Mouse (Mus musculus) embryonic facial prominence, embryonic 15.5 days (tissue): ENCODE measurements at regions not wholly inside any gene's neighbourhood (a gene's known extent, or its start where the extent isn't known, plus 50 kb on each side); places are given as distances from the start of the nearest gene placed in this dataset.

Source experiments
- ATAC-seq: fragments of 200-750 bp; cut with Nextera tagmentation; 2 replicates; pipeline ENCODE4 v1.8.0; 2017; ENCODE audit warnings: low read depth, moderate TSS enrichment; ENCODE audit not compliant: insufficient number of reproducible peaks, low FRiP score, low TSS enrichment
- H3K27ac ChIP-seq: fragments of 300-500 bp; sonication (generic); replicated peaks from 2 replicates; pipeline ENCODE4 v1.5.1; 2015; ENCODE audit warnings: mild to moderate bottlenecking, inconsistent platforms
- H3K27me3 ChIP-seq: fragments of 300-500 bp; sonication (generic); 2 replicates; pipeline ENCODE4 v1.6.1; 2015; ENCODE audit warnings: inconsistent platforms
- H3K36me3 ChIP-seq: fragments of 300-500 bp; sonication (generic); 2 replicates; pipeline ENCODE4 v1.6.1; 2015; ENCODE audit warnings: mild to moderate bottlenecking, inconsistent platforms
- H3K4me1 ChIP-seq: fragments of 300-500 bp; sonication (generic); 2 replicates; pipeline ENCODE4 v1.6.1; 2015; ENCODE audit warnings: inconsistent platforms
- H3K4me2 ChIP-seq: fragments of 300-500 bp; sonication (generic); replicated peaks from 2 replicates; pipeline ENCODE4 v1.6.1; 2015; ENCODE audit warnings: mild to moderate bottlenecking, inconsistent platforms
- H3K4me3 ChIP-seq: fragments of 300-500 bp; sonication (generic); replicated peaks from 2 replicates; pipeline ENCODE4 v1.5.1; 2015; ENCODE audit warnings: mild to moderate bottlenecking, inconsistent platforms
- H3K9ac ChIP-seq: fragments of 300-500 bp; sonication (generic); 2 replicates; pipeline ENCODE4 v1.6.1; 2015; ENCODE audit warnings: inconsistent platforms
- H3K9me3 ChIP-seq: fragments of 300-500 bp; sonication (generic); replicated peaks from 2 replicates; pipeline ENCODE4 v1.6.1; 2016; ENCODE audit warnings: inconsistent platforms
- WGBS: fragments of 180-500 bp; shearing (Covaris S2); methylation state at CpG from one replicate; pipeline ENCODE4 v1.1.7; 2015; 5-methylcytosine and 5-hydroxymethylcytosine counted together

GRCm38 (mm10) chr12:39840179-39840578 is 197.6 kb downstream of the Arl4a start:
- ATAC-seq, result no peak
- 71% methylated on average over 1 of the region's 1 CpGs for WGBS

GRCm38 (mm10) chr12:39831079-39831478 is 206.7 kb downstream of the Arl4a start:
- ATAC-seq, result no peak
- Histone ChIP-seq H3K9ac (no peak overlapping the region), H3K4me2 (no peak overlapping the region), H3K27ac (no peak overlapping the region), H3K4me1 (no peaks in the 10 kb centered on the region), H3K4me3 (no peak overlapping the region), H3K36me3 (no peaks in the 10 kb centered on the region), H3K27me3 (no peaks in the 10 kb centered on the region), H3K9me3 (no peaks in the 10 kb centered on the region)
- 74% methylated on average over 7 of the region's 7 CpGs for WGBS

More at GRCm38 (mm10) chr12:39840179-39840578, 197.6 kb downstream of the Arl4a start:
- no peak overlapping the region for H3K4me3 ChIP-seq
- H3K27ac ChIP-seq, result no peak overlapping the region
- H3K4me1 ChIP-seq, result no peaks in the 10 kb centered on the region
- H3K9ac ChIP-seq, result no peak overlapping the region
- no peaks in the 10 kb centered on the region for H3K9me3 ChIP-seq
- H3K27me3 ChIP-seq, result no peaks in the 10 kb centered on the region
- no peak overlapping the region for H3K4me2 ChIP-seq
- no peaks in the 10 kb centered on the region for H3K36me3 ChIP-seq

GRCm38 (mm10) chr12:39830530-39830929 is 207.3 kb downstream of the Arl4a start:
- H3K4me2 ChIP-seq, result no peak overlapping the region
- ATAC-seq, result no peak
- WGBS, result 74% methylated on average over 4 of the region's 4 CpGs
- no peak overlapping the region for H3K4me3 ChIP-seq
- H3K9me3 ChIP-seq, result no peaks in the 10 kb centered on the region
- H3K27ac ChIP-seq, result no peak overlapping the region
- no peaks in the 10 kb centered on the region for H3K36me3 ChIP-seq
- no peaks in the 10 kb centered on the region for H3K27me3 ChIP-seq
- no peaks in the 10 kb centered on the region for H3K4me1 ChIP-seq
- no peak overlapping the region for H3K9ac ChIP-seq

- H3K9ac ChIP-seq, result no peak overlapping the region
- no peaks in the 10 kb centered on the region for H3K4me1 ChIP-seq
- H3K4me3 ChIP-seq, result no peak overlapping the region
- no peaks in the 10 kb centered on the region for H3K27me3 ChIP-seq
- H3K27ac ChIP-seq, result 0 out of 2 replicates have a peak overlapping the region, but pooled peaks have one; percentile 51
- H3K9me3 ChIP-seq, result no peaks in the 10 kb centered on the region
- H3K4me2 ChIP-seq, result no peak overlapping the region
- 40% methylated on average over 3 of the region's 3 CpGs for WGBS
- H3K36me3 ChIP-seq, result no peaks in the 10 kb centered on the region
- ATAC-seq, result no peak
These were observed 215.2 kb downstream of the Arl4a start for GRCm38 (mm10) chr12:39822671-39823070.

- 43% methylated on average over 4 of the region's 4 CpGs for WGBS
- no peaks in the 10 kb centered on the region for H3K4me1 ChIP-seq
- no peaks in the 10 kb centered on the region for H3K9me3 ChIP-seq
- no peak for ATAC-seq
- H3K4me3 ChIP-seq, result no peak overlapping the region
- no peak overlapping the region for H3K9ac ChIP-seq
- no peak overlapping the region for H3K4me2 ChIP-seq
- H3K36me3 ChIP-seq, result no peaks in the 10 kb centered on the region
- no peak overlapping the region for H3K27ac ChIP-seq
- H3K27me3 ChIP-seq, result no peaks in the 10 kb centered on the region
These were observed 236.3 kb downstream of the Arl4a start for GRCm38 (mm10) chr12:39801536-39801935.

- no peak overlapping the region for H3K9ac ChIP-seq
- no peaks in the 10 kb centered on the region for H3K27me3 ChIP-seq
- no peak overlapping the region for H3K4me2 ChIP-seq
- no peak overlapping the region for H3K27ac ChIP-seq
- no peaks in the 10 kb centered on the region for H3K36me3 ChIP-seq
- H3K4me1 ChIP-seq, result no peaks in the 10 kb centered on the region
- H3K9me3 ChIP-seq, result no peaks in the 10 kb centered on the region
- 60% methylated on average over 2 of the region's 2 CpGs for WGBS
- no peak overlapping the region for H3K4me3 ChIP-seq
- no peak for ATAC-seq
These were observed 240.0 kb downstream of the Arl4a start for GRCm38 (mm10) chr12:39797843-39798242.

GRCm38 (mm10) chr12:39796939-39797338 is 240.9 kb downstream of the Arl4a start:
- H3K36me3 ChIP-seq, result no peaks in the 10 kb centered on the region
- 90% methylated on average over 3 of the region's 3 CpGs for WGBS
- no peaks in the 10 kb centered on the region for H3K4me1 ChIP-seq
- H3K27ac ChIP-seq, result no peak overlapping the region
- H3K4me3 ChIP-seq, result no peak overlapping the region
- H3K9ac ChIP-seq, result no peak overlapping the region
- H3K4me2 ChIP-seq, result no peak overlapping the region
- no peaks in the 10 kb centered on the region for H3K27me3 ChIP-seq
- ATAC-seq, result no peak
- no peaks in the 10 kb centered on the region for H3K9me3 ChIP-seq

GRCm38 (mm10) chr12:39785026-39785425 is 252.8 kb downstream of the Arl4a start:
- no peaks in the 10 kb centered on the region for H3K36me3 ChIP-seq
- H3K27me3 ChIP-seq, result no peaks in the 10 kb centered on the region
- no peak overlapping the region for H3K4me3 ChIP-seq
- no peak for ATAC-seq
- no peak overlapping the region for H3K9ac ChIP-seq
- H3K27ac ChIP-seq, result no peak overlapping the region
- no peaks in the 10 kb centered on the region for H3K4me1 ChIP-seq
- no peak overlapping the region for H3K4me2 ChIP-seq
- no peaks in the 10 kb centered on the region for H3K9me3 ChIP-seq
- WGBS, result 84% methylated on average over 3 of the region's 3 CpGs

GRCm38 (mm10) chr12:39784532-39784931 is 253.3 kb downstream of the Arl4a start:
- no peak overlapping the region for H3K4me2 ChIP-seq
- no peak overlapping the region for H3K9ac ChIP-seq
- no peak overlapping the region for H3K4me3 ChIP-seq
- ATAC-seq, result no peak
- no peaks in the 10 kb centered on the region for H3K4me1 ChIP-seq
- no peaks in the 10 kb centered on the region for H3K27me3 ChIP-seq
- H3K27ac ChIP-seq, result no peak overlapping the region
- no peaks in the 10 kb centered on the region for H3K36me3 ChIP-seq
- 84% methylated on average over 3 of the region's 3 CpGs for WGBS
- H3K9me3 ChIP-seq, result no peaks in the 10 kb centered on the region

- no peak for ATAC-seq
These were observed 261.7 kb downstream of the Arl4a start for GRCm38 (mm10) chr12:39776173-39776572.

GRCm38 (mm10) chr12:39766988-39767387 is 270.8 kb downstream of the Arl4a start:
- WGBS, result 77% methylated on average over 11 of the region's 11 CpGs
- Histone ChIP-seq H3K4me1 (no peaks in the 10 kb centered on the region), H3K27me3 (no peaks in the 10 kb centered on the region), H3K9me3 (no peaks in the 10 kb centered on the region), H3K27ac (no peak overlapping the region), H3K36me3 (no peaks in the 10 kb centered on the region), H3K4me3 (no peak overlapping the region), H3K9ac (no peak overlapping the region), H3K4me2 (no peak overlapping the region)
- no peak for ATAC-seq

More at GRCm38 (mm10) chr12:39776173-39776572, 261.7 kb downstream of the Arl4a start:
- no peaks in the 10 kb centered on the region for H3K9me3 ChIP-seq
- H3K27me3 ChIP-seq, result no peaks in the 10 kb centered on the region
- H3K27ac ChIP-seq, result no peak overlapping the region
- WGBS, result 59% methylated on average over 3 of the region's 3 CpGs
- H3K36me3 ChIP-seq, result no peaks in the 10 kb centered on the region
- H3K4me3 ChIP-seq, result no peak overlapping the region
- H3K9ac ChIP-seq, result no peak overlapping the region
- no peaks in the 10 kb centered on the region for H3K4me1 ChIP-seq
- H3K4me2 ChIP-seq, result no peak overlapping the region

- Histone ChIP-seq H3K4me2 (no peak overlapping the region), H3K4me1 (no peaks in the 10 kb centered on the region), H3K9ac (no peak overlapping the region), H3K4me3 (no peak overlapping the region), H3K9me3 (no peaks in the 10 kb centered on the region), H3K27me3 (no peaks in the 10 kb centered on the region), H3K27ac (no peak overlapping the region), H3K36me3 (no peaks in the 10 kb centered on the region)
- ATAC-seq, result no peak
- WGBS, result 78% methylated on average over 3 of the region's 3 CpGs
These were observed 274.3 kb downstream of the Arl4a start for GRCm38 (mm10) chr12:39763529-39763928.
